Comparison of ENCODE assay signal across 7 mouse cellular contexts in genomic region chr12:109417476-109418201, GRCm38 (mm10). TPM values are rescaled to one million over a fixed set of nuclear protein-coding genes. Genes with fewer than 3 reads are reported as not detected.
DNase-seq lines count a peak whose midpoint lies in the region; ATAC-seq lines count a peak whose summit lies in the region.

No protein-coding gene starts in this region.

- H3K4me1 ChIP-seq in intestine, embryonic 14.5 days (replicated peaks; ENCODE audit: control insufficient read depth, insufficient read depth, low read length) = peaks cover 49% of the 10 kb centered on the region

- no peaks in the 10 kb centered on the region for H3K36me3 ChIP-seq in intestine, embryonic 14.5 days (ENCODE audit: control insufficient read depth, insufficient read depth, low read length)

- H3K4me3 ChIP-seq in intestine, embryonic 14.5 days (ENCODE audit: low read depth, low read length) = no peak overlapping the region

- 15% methylated on average over 14 of the region's 14 CpGs for WGBS in intestine, embryonic 14.5 days

- no peaks in the 10 kb centered on the region for H3K27me3 ChIP-seq in intestine, embryonic 14.5 days (replicated peaks; ENCODE audit: control insufficient read depth, insufficient read depth, low read length)

- H3K9ac ChIP-seq in intestine, embryonic 14.5 days (ENCODE audit: low read length) = no peak overlapping the region; the same call in 1 of the 2 replicates

- DNase-seq in right cerebral cortex, adult 18-20 months = peak; percentile 43
- no peak for DNase-seq in right cerebral cortex, postnatal 10 days (ENCODE audit: low spot score in 2 of 2)
- DNase-seq in embryo, embryonic 9.5 days (ENCODE audit: extremely low spot score) = peak; percentile 58
- DNase-seq in intestine, embryonic 14.5 days (ENCODE audit: low spot score) = peak; percentile 85
- peak; percentile 82 for DNase-seq in neural tube, embryonic 10.5 days (ENCODE audit: extremely low spot score, low spot score)
- no peak for DNase-seq in cerebellum, adult 11-12 months

- peak overlapping the region; percentile 28 for H3K4me2 ChIP-seq in intestine, embryonic 14.5 days (ENCODE audit: low read length)

- H3K27ac ChIP-seq in intestine, embryonic 14.5 days (ENCODE audit: low read depth) = peak overlapping the region; percentile 93

- H3K9me3 ChIP-seq in intestine, embryonic 14.5 days (ENCODE audit: control insufficient read depth, low read length) = no peaks in the 10 kb centered on the region

- ATAC-seq in intestine, embryonic 14.5 days (replicated peaks; ENCODE audit: low FRiP score, low TSS enrichment, low read depth) = peak; percentile 91
- ATAC-seq in CD4-positive, CD25-positive, alpha-beta regulatory T cell, adult 4 months = no peak

RNA-seq across cellular contexts. Expression of gene Dlk1, which starts 35.0 kb away (rescaled TPM):
- 398 and 437 TPM in 2 replicates for polyA plus RNA-seq in intestine, embryonic 14.5 days (2014; fragmentation: Nextera tagmentation; extraction: Ambion mirVana)
- polyA plus RNA-seq in CD4-positive, CD25-positive, alpha-beta regulatory T cell, adult 4 months (2017; shearing (Covaris generic)) = not detected

Comparison
In these comparisons a context has a peak if more than half of its experiments do, and no peak if none do; other contexts are left out.
1. DNase-seq: peak in right cerebral cortex, adult 18-20 months (single experiment), embryo, embryonic 9.5 days (single experiment), intestine, embryonic 14.5 days (single experiment) and neural tube, embryonic 10.5 days (single experiment); none in right cerebral cortex, postnatal 10 days (0 of 2) and cerebellum, adult 11-12 months (single experiment).
2. RNA of gene Dlk1, which starts 35.0 kb away (polyA plus RNA-seq): 398 to 437 TPM in intestine, embryonic 14.5 days; not detected in CD4-positive, CD25-positive, alpha-beta regulatory T cell, adult 4 months; every median in the first group is over 100 times any median in the second.